Mouse (Mus musculus) spleen, adult 2 months (tissue): ENCODE measurements around the gene Tenm2.

ENCODE experiments used
- CTCF ChIP-seq: fragments of 200-500 bp; IDR thresholded peaks from 2 replicates; pipeline ENCODE4 v1.5.1; 2011; ENCODE audit warnings: mild to moderate bottlenecking, inconsistent platforms; ENCODE audit not compliant: insufficient read depth, insufficient read length, insufficient replicate concordance; ENCODE audit errors: extremely low read depth
- POLR2A ChIP-seq: fragments of 200-500 bp; IDR thresholded peaks from 2 replicates; pipeline ENCODE4 v1.6.1; 2011; ENCODE audit warnings: low read depth, low read length, inconsistent platforms

DNA sequence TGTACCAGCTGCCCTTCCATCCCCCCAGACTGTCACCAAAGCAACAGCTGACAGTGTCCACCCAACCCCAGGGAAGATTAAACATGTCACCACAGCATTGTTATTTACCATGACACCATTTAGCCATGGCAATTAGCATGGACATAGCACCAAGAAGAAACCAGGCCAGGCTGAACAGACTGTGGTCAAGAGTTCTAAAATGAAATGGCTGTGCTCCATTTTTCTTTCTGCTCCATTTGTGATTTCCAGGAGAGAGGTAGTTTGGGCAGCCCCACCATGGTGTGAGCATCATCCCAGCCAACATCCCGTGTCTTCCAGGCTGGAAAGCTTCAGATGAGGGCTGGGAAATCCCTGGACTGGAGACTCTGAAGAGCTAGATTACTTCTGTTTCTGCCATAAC, 431.1 kb downstream of the Tenm2 start:
- TF ChIP-seq CTCF (no peak), POLR2A (no peak)
